Mouse (Mus musculus) liver, embryonic 14.5 days (tissue): ENCODE data around the gene Supt4a.

Experiments
- CTCF ChIP-seq: IDR thresholded peaks from 2 replicates; pipeline ENCODE4 v1.5.1; 2016; ENCODE audit warnings: antibody characterized with exemption, low read depth, control low read depth
- EP300 ChIP-seq: IDR thresholded peaks from 2 replicates; pipeline ENCODE4 v1.6.1; 2016; ENCODE audit warnings: antibody characterized with exemption, low read depth

GRCm38 (mm10) chr11:87758161-87758911 lies 21.0 kb downstream of the Supt4a start:
- TF ChIP-seq CTCF, result no peak
- TF ChIP-seq EP300, result peak; percentile 34; the same call in 1 of the 2 replicates
